Mouse (Mus musculus) ES-E14 (cell line): ENCODE data around the gene Armh4.

ENCODE experiments used
- HCFC1 ChIP-seq: IDR thresholded peaks from 2 replicates; pipeline ENCODE4 v1.6.1; 2012; ENCODE audit warnings: low read length, inconsistent platforms, borderline replicate concordance; ENCODE audit not compliant: insufficient read depth
- MAFK ChIP-seq: IDR thresholded peaks from 2 replicates; pipeline ENCODE4 v1.6.1; 2014; ENCODE audit warnings: mild to moderate bottlenecking, low read depth, low read length, inconsistent platforms; ENCODE audit not compliant: insufficient read depth
- ZC3H11A ChIP-seq: IDR thresholded peaks from 2 replicates; pipeline ENCODE4 v1.6.1; 2012; ENCODE audit warnings: low read depth, mild to moderate bottlenecking, inconsistent platforms, low read length, borderline replicate concordance
- ZNF384 ChIP-seq: IDR thresholded peaks from 2 replicates; pipeline ENCODE4 v1.6.1; 2012; ENCODE audit warnings: low read depth, low read length, inconsistent platforms

GRCm38 (mm10) chr14:49626055-49626454 lies 157.1 kb downstream of the Armh4 start:
- TF ChIP-seq ZNF384, result 0 out of 2 replicates have a peak, but pooled peaks have one; percentile 40
- TF ChIP-seq MAFK, result no peak
- TF ChIP-seq ZC3H11A, result no peak
- no peak for TF ChIP-seq HCFC1
